Mouse (Mus musculus) megakaryocyte, adult 5-6 weeks (primary cell): ENCODE data around the gene Gm12695. TPM values are rescaled to one million over a fixed set of nuclear protein-coding genes. Genes with fewer than 3 reads are reported as not detected.

Experiments used
- ATAC-seq: 2 replicates; pipeline ENCODE4 v1.8.0; 2016; ENCODE audit warnings: mild to moderate bottlenecking, inconsistent platforms; ENCODE audit not compliant: poor library complexity, severe bottlenecking
- total RNA-seq, 2 experiments: library from RNA; stranded (forward) in 1 of 2; stranded (reverse) in 1 of 2; fragments of 153-499, 151-499 nt in 1 of 2; fragments of 221-1000, 200-1000 nt in 1 of 2; gene quantifications; 2 replicates each; pipeline versions ENCODE4 v1.2.3 to v1.2.4; 2015 to 2017

Gm12695 gene
- total RNA-seq, 2 experiments from 2014 or later = not detected

DNA sequence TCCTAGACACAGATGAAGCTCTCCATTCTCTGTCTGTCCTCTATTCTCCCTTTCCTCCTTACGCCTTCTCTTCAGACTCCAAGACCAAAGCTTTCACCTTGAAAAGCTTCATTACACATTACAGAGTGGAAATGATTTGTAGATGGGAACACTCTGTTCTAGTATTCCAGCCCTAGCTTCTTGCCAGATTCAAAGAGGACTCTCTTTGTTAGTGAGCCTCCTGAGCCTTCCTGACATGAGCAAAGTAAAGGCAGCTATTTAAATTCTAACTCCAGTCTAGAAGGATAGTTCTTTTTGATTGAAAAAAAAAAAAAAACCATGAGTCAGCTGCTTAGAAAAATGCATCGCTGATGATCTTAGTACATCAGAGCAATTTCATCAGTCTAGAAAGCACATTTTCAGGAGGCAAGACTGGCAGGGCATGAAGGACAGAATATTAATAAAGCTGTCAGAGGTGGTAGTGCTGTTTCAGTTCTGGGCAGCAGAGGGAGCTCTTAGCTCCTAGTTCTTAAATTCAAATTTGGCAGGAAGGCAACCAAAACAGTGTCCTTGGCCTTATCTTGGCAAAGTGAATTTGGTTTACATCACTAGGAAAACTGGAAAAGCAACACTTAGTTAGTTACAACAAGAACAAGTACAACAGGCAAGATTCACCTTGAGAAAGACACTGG, 79.6 kb downstream of the Gm12695 start:
- 0 out of 2 replicates have a peak, but pooled peaks have one; percentile 49 for ATAC-seq

DNA sequence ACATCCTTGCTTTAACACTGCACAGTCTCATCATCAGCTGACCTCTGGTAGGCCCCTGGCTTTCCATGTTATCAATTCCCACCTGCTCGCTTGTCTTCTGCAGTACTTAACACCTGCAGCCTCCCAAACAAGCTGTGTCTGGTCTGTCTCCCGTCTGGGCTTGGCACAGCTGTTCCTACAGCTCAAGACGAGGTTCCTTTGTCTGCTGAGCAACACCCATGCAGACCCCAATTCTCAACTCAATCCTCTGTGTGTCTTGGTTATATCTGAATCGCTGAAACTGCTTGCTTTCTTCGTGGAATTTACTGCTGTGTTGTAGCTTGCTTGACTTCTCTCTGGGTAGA, 86.8 kb downstream of the Gm12695 start:
- no peak for ATAC-seq

DNA sequence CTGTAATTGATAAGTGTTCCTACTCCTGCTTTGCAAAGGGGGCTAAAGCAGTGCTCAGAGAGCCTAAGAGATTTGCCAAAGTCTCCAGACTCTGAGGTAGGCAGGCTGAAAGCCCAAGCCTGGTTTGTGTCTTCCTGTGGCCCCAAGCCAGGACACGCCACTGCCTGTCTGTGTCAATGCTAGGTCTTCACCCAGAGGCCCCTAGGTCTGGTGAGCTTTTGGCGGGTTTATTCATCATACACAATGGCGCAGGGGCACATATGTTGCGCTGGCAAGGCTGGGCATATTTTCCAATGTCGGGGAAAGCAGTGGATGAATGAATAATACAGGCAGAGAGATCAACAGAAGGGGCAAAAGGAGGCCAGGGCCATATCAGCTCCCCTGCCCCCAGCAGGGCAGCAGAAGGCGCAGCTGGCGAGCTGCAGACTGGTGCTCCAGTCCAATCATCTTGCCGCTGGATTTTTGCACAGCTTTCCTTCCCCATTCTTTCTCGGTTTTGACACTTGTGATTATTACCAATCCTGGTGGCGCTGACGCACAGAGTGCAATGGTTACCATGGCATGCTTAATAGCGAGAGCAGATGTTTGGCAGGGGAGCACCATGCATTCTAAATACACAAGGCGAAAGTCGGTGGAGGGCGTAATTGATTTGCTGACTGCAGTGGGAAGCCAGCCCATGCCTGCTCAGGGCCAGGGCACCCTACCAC, 87.3 kb downstream of the Gm12695 start:
- ATAC-seq = no peak

- peak; percentile 79 for ATAC-seq
Measured at GRCm38 (mm10) chr4:96696614-96697360, 88.2 kb downstream of the Gm12695 start.

DNA sequence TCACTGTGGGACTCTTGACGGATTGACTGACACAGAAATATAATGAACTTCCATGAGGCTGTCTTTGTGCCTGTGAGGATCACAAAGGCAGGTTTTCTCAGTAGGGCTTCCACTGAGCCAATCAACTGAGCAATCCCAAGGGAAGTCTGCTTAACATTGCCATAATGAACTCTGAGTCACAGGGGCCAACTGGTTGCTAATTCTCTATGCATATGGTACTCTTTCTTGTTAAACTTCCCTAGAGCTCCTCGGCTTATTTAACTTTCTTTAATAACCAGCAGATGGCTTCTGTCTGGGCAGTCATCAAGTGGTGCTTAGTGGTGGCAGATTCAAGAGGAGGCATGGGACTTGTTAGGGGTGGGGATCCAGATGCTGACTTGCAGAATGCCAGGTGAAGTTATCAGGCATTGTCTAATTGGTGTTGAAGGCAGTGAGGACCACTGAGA, 97.6 kb downstream of the Gm12695 start:
- ATAC-seq = no peak

DNA sequence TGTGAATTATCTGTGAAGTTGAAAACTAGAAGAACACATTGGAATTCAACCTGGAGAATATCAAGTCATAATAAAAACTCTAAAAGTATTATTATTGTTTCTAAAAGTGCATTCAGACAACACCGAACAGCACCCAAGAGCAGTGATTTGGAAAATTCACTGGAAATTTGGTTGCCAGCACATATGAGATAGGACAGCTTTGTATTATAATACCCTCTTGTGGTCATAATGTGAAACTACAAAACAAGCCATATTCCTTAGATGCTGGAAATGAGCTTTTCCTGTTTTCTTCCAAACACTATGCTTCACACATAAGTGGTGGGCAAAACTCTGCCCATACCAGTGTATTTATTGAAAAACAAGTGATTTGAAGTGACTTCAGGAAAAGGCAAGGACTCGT, 101.5 kb downstream of the Gm12695 start:
- no peak for ATAC-seq

GRCm38 (mm10) chr4:96680966-96681365, 104.0 kb downstream of the Gm12695 start:
- no peak for ATAC-seq

GRCm38 (mm10) chr4:96680233-96680632, 104.8 kb downstream of the Gm12695 start:
- no peak for ATAC-seq

Other genes with a start within 250 kb of the Gm12695 start
- gene Cyp2j6, start 231.5 kb downstream of the Gm12695 start, total RNA-seq (2015) = not detected in 2 replicates
- gene Cyp2j6, start 231.5 kb downstream of the Gm12695 start, total RNA-seq (2017) = 0.04 and 0.15 TPM in 2 replicates
- 0.07 TPM in 1 of 2 replicates, not detected in the other for gene Cyp2j9, start 193.6 kb downstream of the Gm12695 start, total RNA-seq (2015)
- gene Cyp2j9, start 193.6 kb downstream of the Gm12695 start, total RNA-seq (2017) = not detected in 2 replicates
- gene Cyp2j5, start 121.0 kb downstream of the Gm12695 start, total RNA-seq (2015) = not detected in 2 replicates
- gene Cyp2j5, start 121.0 kb downstream of the Gm12695 start, total RNA-seq (2017) = not detected in 2 replicates